Mouse (Mus musculus) ES-CJ7 (cell line): ENCODE results near the gene Gm11034.
A peak's percentile ranks its signal among the peaks of the same experiment; 100 is the strongest.

Experiments used
- DNase-seq: peaks from one replicate; pipeline ENCODE4 v3.0.0; 2011; ENCODE audit warnings: low read depth, low spot score

Gm11034 gene

GRCm38 (mm10) chr8:72211846-72212245 lies 1.6 kb downstream of the Gm11034 start:
- DNase-seq: no peak

DNA sequence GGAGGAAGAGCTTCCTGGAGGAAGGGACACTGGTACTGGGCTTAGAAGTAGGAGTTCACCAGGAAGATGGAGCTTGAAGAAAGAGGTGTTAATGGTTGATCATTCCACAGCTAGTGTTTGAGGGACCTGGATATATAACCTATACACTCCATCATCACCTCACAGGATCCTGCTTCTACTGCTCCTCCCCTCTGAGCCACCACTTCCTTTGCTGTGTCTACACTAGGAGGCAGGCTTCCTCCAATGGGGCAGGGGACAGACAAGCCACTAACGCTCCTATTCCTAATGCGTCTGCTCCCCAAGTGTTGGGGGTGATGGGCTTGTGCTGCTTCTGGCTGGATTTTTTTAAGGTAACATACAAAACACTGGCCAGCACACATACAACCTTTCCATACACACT lies 2.7 kb downstream of the Gm11034 start:
- no peak for DNase-seq

DNA sequence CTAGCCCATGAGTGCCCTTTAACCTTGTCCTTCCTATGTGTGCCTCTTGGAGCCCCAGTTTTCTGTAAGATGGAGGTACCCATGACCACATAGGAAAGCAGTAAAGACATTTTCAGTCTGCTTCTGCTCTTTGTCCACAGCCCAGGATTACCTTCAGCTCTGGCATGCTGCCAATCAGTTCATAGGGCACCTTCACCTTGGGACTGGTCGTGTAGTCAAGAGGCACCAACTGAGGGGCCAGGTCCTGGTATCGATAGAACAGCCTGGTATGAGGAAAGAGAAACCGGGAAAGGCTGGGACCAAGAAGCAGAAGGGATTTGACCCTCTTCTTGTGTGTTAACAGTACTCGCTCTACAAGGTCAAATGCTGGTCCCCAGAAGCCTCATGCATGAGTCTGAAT lies 3.2 kb downstream of the Gm11034 start:
- DNase-seq: no peak

GRCm38 (mm10) chr8:72208582-72208981 lies 4.9 kb downstream of the Gm11034 start:
- no peak for DNase-seq

GRCm38 (mm10) chr8:72197997-72198396 lies 15.4 kb downstream of the Gm11034 start:
- DNase-seq: peak; percentile 85

DNA sequence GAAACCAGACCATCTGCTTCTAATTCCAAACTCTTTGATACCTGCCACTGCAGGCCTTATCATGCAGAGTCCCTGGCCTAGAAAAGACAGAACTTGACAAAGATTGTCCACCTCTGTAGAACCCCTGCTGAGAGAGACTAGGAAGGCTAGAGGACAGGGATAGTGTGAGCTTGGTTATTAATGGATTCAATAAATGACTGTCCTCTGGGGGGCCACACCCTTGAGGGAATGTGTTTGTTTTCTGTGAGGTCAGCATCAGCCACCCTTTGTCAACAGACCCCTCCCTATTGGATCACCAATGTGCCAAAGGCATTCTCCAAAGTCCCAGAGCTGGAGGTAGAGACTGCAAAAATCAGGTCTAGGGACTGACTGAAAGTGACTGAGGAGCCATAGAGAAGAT lies 21.4 kb downstream of the Gm11034 start:
- peak; percentile 38 for DNase-seq

- no peak for DNase-seq
These were observed 23.3 kb downstream of the Gm11034 start for GRCm38 (mm10) chr8:72190215-72190539.

DNA sequence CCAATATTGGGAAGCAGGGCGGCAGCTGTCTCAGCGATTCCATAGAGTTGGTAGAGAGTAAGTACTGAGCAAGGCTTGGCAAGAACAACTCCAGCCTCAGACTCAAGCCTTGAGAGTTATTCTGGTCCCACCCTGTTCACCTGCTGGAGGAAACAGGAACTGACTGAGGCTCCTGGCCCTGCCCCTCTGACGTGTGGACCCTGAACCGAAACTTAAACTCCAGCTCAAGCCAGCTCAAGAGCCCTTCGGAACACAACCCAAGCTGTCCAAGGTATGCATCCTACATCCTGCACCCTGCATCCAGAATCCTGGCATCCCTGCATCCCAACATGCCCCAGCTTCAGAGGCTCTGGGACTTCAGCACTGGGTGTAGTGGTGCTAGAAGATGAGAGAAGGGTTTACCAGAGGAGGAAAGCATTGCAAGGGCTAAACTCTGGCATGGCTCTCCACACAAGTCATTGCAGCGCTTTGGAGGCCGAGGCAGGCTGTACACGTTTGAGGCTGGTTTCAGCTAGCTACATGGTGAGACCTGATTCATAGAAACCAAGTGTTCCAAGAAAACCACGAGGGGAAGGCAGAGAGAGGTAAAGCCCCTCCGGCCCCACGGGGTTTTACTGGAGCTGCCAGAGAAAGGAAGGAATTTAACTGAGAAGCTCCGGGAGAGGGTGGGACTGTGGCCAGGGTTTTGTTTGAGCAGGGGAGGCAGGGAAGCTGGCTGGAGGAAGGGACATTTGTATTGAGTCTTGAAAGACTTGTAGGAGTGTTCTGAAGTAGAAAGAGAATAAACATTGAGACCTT lies 23.8 kb downstream of the Gm11034 start, which contains the start of gene Hsh2d:
TSS of gene Hsh2d (plus strand) at position 222 of the 798 bp plus-strand sequence.
- DNase-seq: peak; percentile 72

GRCm38 (mm10) chr8:72187793-72188331 lies 25.6 kb downstream of the Gm11034 start:
- DNase-seq: no peak

DNA sequence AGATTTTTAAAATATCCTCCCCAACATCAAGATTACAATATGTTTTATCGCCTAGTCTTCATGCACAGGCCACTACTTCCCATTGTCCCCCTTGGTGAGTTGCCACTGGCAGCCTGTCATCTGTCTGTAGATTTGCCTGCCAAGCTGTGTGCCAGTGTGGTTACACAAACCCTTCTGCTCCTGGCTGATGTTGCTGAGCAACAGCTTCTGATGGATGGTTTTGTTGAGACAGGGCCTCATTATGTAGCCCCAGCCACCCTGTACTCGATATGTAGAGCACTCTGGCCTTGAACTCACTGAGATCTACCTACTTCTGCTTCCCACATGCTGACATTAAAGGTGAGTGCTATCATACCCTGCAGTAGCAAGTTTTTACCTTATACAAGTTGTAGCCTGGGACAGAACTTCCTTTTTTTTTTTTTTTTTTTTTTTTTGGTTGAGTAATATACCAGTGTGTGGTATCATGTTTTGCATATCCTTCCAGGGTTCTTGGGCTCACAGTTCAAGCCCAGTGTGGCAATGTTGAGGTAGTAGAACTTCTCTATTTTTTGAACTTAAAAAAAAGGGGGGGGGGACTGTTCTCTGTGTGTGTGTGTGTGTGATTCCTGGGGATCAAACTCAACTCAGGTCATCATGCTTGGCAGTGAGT lies 29.8 kb downstream of the Gm11034 start:
- no peak for DNase-seq

- peak; percentile 59 for DNase-seq
These were observed 36.0 kb downstream of the Gm11034 start for GRCm38 (mm10) chr8:72177346-72177925.

DNA sequence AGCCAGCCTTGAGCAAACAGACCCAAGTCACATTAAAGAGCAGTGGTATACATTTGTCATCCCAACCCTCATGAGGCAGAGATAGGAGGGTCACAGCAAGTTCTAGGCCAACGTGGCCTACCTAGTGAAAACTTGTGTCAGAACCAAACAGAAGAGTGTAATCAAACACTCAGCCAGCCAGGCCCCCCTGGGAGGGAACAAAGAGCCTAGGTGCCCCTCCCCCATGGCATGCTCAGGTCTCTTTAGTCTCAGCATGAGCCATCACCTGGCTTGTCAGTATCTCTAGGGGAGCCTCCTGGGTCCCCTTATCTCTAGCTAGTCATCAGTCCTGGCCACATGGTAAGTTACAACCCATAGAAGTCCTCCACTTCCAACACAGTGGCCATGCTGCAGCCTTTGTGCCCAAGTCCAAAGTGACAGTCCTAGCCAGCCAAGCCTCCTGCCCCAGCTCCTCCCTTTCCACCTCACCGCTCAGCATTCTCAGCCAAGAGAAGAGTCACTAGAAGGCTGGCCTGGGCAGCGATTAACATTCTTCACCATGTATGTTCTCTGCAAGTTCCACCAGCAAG lies 43.7 kb downstream of the Gm11034 start:
- no peak for DNase-seq

DNA sequence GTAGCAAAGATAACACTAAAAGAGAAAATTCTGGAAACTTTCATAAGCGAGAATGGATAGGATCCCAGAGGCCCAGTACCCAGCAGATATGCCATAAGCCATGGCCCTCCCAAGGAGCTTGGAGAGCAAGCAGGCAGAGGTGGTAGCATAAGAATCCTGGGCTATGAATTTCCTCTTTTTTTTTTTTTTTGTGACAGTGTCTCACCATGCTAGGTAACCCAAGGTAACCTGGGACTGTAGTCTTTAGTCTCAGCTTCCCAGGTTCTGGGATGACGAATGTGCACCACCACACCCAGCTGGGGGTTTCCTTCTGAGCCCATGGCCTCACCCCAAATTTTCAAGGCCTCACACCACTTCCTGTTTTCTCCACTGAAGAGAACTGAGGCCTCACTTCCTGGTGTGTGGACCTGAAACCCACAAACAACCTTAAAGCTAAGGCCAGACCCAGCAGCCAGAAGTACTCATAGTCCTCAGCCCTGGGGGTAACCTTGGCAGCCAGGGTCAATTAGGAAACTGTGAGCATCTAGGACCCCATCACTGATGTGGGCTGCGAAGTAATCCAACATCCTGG lies 44.3 kb downstream of the Gm11034 start:
- DNase-seq: no peak
